Mouse (Mus musculus): Measurements from ENCODE around the gene Accs.
A peak's percentile ranks its signal among the peaks of the same experiment; 100 is the strongest.

Accs gene

GRCm38 (mm10) chr2:93849505-93850089, at the start of gene Accs:
TSS of gene Accs (minus strand) at chr2:93849943.
- DNase-seq (ENCODE audit: extremely low spot score, low read depth, low spot score), result peak; percentile 63

GRCm38 (mm10) chr2:93891611-93892280, 42.0 kb upstream of the Accs start:
- no peak for DNase-seq (ENCODE audit: extremely low spot score, low read depth, low spot score)

- DNase-seq (ENCODE audit: extremely low spot score, low read depth, low spot score), result no peak
Measured at GRCm38 (mm10) chr2:93890143-93890542, 40.4 kb upstream of the Accs start.

- DNase-seq (ENCODE audit: extremely low spot score, low read depth, low spot score), result no peak
Measured at GRCm38 (mm10) chr2:93889071-93889470, 39.3 kb upstream of the Accs start.

- no peak for DNase-seq (ENCODE audit: extremely low spot score, low read depth, low spot score)
Measured at GRCm38 (mm10) chr2:93888366-93888765, 38.6 kb upstream of the Accs start.

GRCm38 (mm10) chr2:93887273-93887672, 37.5 kb upstream of the Accs start:
- no peak for DNase-seq (ENCODE audit: extremely low spot score, low read depth, low spot score)

GRCm38 (mm10) chr2:93886013-93886794, 36.5 kb upstream of the Accs start:
- no peak for DNase-seq (ENCODE audit: extremely low spot score, low read depth, low spot score)

- no peak for DNase-seq (ENCODE audit: extremely low spot score, low read depth, low spot score)
Measured at GRCm38 (mm10) chr2:93883066-93883465, 33.3 kb upstream of the Accs start.

- DNase-seq (ENCODE audit: extremely low spot score, low read depth, low spot score), result no peak
Measured at GRCm38 (mm10) chr2:93881640-93882367, 32.1 kb upstream of the Accs start.

- DNase-seq (ENCODE audit: extremely low spot score, low read depth, low spot score), result no peak
Measured at GRCm38 (mm10) chr2:93880981-93881380, 31.2 kb upstream of the Accs start.

- no peak for DNase-seq (ENCODE audit: extremely low spot score, low read depth, low spot score)
Measured at GRCm38 (mm10) chr2:93880450-93880849, 30.7 kb upstream of the Accs start.

GRCm38 (mm10) chr2:93877005-93877404, 27.3 kb upstream of the Accs start:
- no peak for DNase-seq (ENCODE audit: extremely low spot score, low read depth, low spot score)

- DNase-seq (ENCODE audit: extremely low spot score, low read depth, low spot score), result no peak
Measured at GRCm38 (mm10) chr2:93874606-93875005, 24.9 kb upstream of the Accs start.

GRCm38 (mm10) chr2:93874227-93874514, 24.4 kb upstream of the Accs start:
- DNase-seq (ENCODE audit: extremely low spot score, low read depth, low spot score), result no peak

GRCm38 (mm10) chr2:93873449-93874226, 23.9 kb upstream of the Accs start:
- no peak for DNase-seq (ENCODE audit: extremely low spot score, low read depth, low spot score)

GRCm38 (mm10) chr2:93872257-93872656, 22.5 kb upstream of the Accs start:
- DNase-seq (ENCODE audit: extremely low spot score, low read depth, low spot score), result no peak

GRCm38 (mm10) chr2:93871411-93871925, 21.7 kb upstream of the Accs start:
- DNase-seq (ENCODE audit: extremely low spot score, low read depth, low spot score), result no peak

GRCm38 (mm10) chr2:93870842-93871241, 21.1 kb upstream of the Accs start:
- DNase-seq (ENCODE audit: extremely low spot score, low read depth, low spot score), result peak; percentile 52

GRCm38 (mm10) chr2:93869107-93869600, 19.4 kb upstream of the Accs start, which contains the start of gene Accsl:
TSS of gene Accsl (minus strand) at chr2:93869157.
- DNase-seq (ENCODE audit: extremely low spot score, low read depth, low spot score), result no peak

- DNase-seq (ENCODE audit: extremely low spot score, low read depth, low spot score), result no peak
Measured at GRCm38 (mm10) chr2:93868566-93868965, 18.8 kb upstream of the Accs start.
